Mouse (Mus musculus) subcutaneous adipose tissue, adult 2 months (tissue): ENCODE data around the gene Hoxa11. TPM values are rescaled to one million over a fixed set of nuclear protein-coding genes. Genes with fewer than 3 reads are reported as not detected.

Source experiments
- polyA plus RNA-seq: library from polyadenylated mRNA; depleted of rRNA; stranded (reverse); fragments of >200 nt; gene quantifications from 2 replicates; pipeline ENCODE4 v1.2.3, GENCODE M21; 2012; ENCODE audit warnings: low replicate concordance; rRNA removed

The Hoxa11 gene
- polyA plus RNA-seq = 2.4 and 108 TPM in 2 replicates

GRCm38 (mm10) chr6:52245757-52246142 is at the start of gene Hoxa11:
Hoxa11 (minus strand) TSS chr6:52245810.

GRCm38 (mm10) chr6:52260654-52261575 is 15.3 kb upstream of the Hoxa11 start, which contains the start of gene Hoxa13:
Hoxa13 (minus strand) TSS chr6:52260880.

GRCm38 (mm10) chr6:52240389-52241000 is 5.1 kb downstream of the Hoxa11 start, which contains the start of gene Hoxa10:
Hoxa10 (minus strand) TSS chr6:52240854.

GRCm38 (mm10) chr6:52230516-52231165 is 15.0 kb downstream of the Hoxa11 start, which contains the start of gene Hoxa9:
Hoxa9 (minus strand) TSS chr6:52231089.

GRCm38 (mm10) chr6:52221337-52221992 is 24.1 kb downstream of the Hoxa11 start, which contains the start of gene Hoxa7:
Hoxa7 (minus strand) TSS chr6:52221854.

GRCm38 (mm10) chr6:52213119-52213986 is 32.3 kb downstream of the Hoxa11 start, which contains the start of the genes Hoxa3 and Gm28308:
Hoxa3 (minus strand) TSS chr6:52213336.
Gm28308 (minus strand) TSS chr6:52213339.

DNA sequence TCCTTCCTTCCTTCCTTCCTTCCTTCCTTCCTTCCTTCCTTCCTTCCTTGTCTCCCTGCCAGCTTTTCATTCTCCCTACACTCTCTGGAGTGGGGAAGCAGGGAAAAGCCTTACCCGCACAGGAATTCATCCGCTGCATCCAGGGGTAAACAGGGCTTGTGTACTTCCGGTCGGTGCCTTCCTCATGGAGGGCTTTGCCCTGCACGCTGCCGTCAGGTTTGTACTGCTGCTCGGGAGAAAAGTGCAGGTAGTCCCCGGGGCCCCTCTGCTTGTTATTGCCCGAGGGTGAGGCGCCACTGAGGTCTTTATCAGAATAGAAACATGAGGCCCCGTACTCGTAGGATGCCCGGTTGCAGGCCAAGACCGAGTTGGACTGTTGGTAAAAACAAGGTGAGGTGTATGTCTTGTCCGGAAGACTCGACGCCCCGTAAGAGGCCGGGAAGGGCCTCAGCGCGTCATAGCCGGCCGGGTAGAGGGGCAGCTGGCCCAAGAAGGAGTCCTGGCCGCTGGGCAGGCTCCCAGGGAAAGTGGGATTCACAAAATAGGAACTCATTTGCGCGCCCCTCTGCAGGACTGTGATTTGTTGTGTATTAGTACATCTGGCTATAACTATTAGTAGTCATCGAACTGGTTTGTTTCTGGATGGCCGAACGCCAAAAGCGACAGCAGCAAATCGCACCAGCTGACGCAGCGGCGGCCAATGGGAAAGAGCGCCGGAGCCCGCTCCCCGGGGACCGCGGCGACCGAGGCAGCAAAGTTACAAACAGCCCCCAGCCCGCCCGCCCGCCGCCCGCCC is 37.3 kb downstream of the Hoxa11 start, which contains the start of gene Hoxa6:
Gene Hoxa6 (minus strand): TSS at position 651 of the 796 bp plus-strand sequence.

DNA sequence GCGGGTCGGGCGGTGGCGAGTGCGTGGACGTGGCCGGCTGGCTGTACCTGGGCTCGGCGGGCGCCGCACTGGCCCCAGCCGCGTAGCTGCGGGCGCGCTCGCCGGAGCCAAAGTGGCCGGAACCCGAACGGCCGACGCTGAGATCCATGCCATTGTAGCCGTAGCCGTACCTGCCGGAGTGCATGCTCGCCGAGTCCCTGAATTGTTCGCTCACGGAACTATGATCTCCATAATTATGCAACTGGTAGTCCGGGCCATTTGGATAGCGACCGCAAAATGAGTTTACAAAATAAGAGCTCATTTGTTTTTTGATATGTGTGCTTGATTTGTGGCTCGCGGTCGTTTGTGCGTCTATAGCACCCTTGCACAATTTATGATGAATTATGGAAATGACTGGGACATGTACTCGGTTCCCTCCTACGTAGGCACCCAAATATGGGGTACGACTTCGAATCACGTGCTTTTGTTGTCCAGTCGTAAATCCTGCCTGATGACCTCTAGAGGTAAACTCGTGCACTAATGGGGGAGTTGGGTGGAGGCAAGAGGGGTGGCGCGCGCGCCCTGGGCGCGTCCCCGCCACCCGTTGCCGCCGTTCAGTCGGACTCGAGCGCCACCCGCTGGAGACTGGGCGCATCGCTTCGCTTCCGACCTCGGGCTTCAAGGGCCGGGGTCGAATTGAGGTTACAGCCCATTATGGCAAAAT is 41.4 kb downstream of the Hoxa11 start, which contains the start of gene Hoxa5:
Gene Hoxa5 (minus strand): TSS at position 538 of the 703 bp plus-strand sequence.

Other genes with a start within 250 kb of the Hoxa11 start
- gene Skap2, start 233.3 kb downstream of the Hoxa11 start, polyA plus RNA-seq = 11.9 and 13.1 TPM in 2 replicates
- gene Hoxa1, start 87.5 kb downstream of the Hoxa11 start, polyA plus RNA-seq = 0.62 and 1.9 TPM in 2 replicates
- 1.9 and 2.1 TPM in 2 replicates for gene Hoxa2, start 81.0 kb downstream of the Hoxa11 start, polyA plus RNA-seq
- 0.10 TPM in 1 of 2 replicates, not detected in the other for gene 5730596B20Rik, start 68.3 kb downstream of the Hoxa11 start, polyA plus RNA-seq
- 1.4 and 1.5 TPM in 2 replicates for gene Hoxa4, start 54.1 kb downstream of the Hoxa11 start, polyA plus RNA-seq
- gene Hoxa5, start 41.2 kb downstream of the Hoxa11 start, polyA plus RNA-seq = 4.2 and 5.7 TPM in 2 replicates
- 2.8 and 5.0 TPM in 2 replicates for gene Hoxa6, start 37.1 kb downstream of the Hoxa11 start, polyA plus RNA-seq
- 4.8 and 7.1 TPM in 2 replicates for gene Hoxa3, start 32.5 kb downstream of the Hoxa11 start, polyA plus RNA-seq
- 1.3 and 2.7 TPM in 2 replicates for gene Gm28308, start 32.5 kb downstream of the Hoxa11 start, polyA plus RNA-seq
- 10.5 and 24.3 TPM in 2 replicates for gene Hoxa7, start 24.0 kb downstream of the Hoxa11 start, polyA plus RNA-seq
- gene Hoxa9, start 14.7 kb downstream of the Hoxa11 start, polyA plus RNA-seq = 19.2 and 95.3 TPM in 2 replicates
- 19.5 and 200 TPM in 2 replicates for gene Hoxa10, start 5.0 kb downstream of the Hoxa11 start, polyA plus RNA-seq
- 1.2 and 1.5 TPM in 2 replicates for gene Hoxa13, start 15.1 kb upstream of the Hoxa11 start, polyA plus RNA-seq
- gene Evx1, start 67.7 kb upstream of the Hoxa11 start, polyA plus RNA-seq = not detected in 2 replicates